Mouse (Mus musculus) adrenal gland (tissue): ENCODE measurements around the gene Bcl2l1.

Experiments
- intact Hi-C: fragments of 180-260 bp; cut with DNase I; formaldehyde crosslinking; loops from one replicate; pipeline ENCODE4 v1.15.1; 2025
- long read RNA-seq, 2 experiments: library from polyadenylated mRNA; unstranded; transcript quantifications; one replicate each; pipeline ENCODE4 v2.0.0; 2020; ENCODE audit warnings: borderline replicate concordance in 1 of 2; ENCODE audit not compliant: insufficient replicate concordance in 1 of 2

Gene Bcl2l1
- long read RNA-seq, experiment 1, transcript Bcl2l1-202 (3 exons, 2,568 nt), result major isoform, 137 of 191 reads
- long read RNA-seq, experiment 1, transcript Bcl2l1-201 (3 exons, 2,417 nt), result minor isoform, 11 of 191 reads
- long read RNA-seq, experiment 1, partial matches to known transcripts, result 3 of 191 reads
- long read RNA-seq, experiment 1, other reads (novel, unspliced or antisense), result 37 of 191 reads
- long read RNA-seq, experiment 2, transcript Bcl2l1-201 (3 exons, 2,417 nt), result minor isoform, 6 of 194 reads
- long read RNA-seq, experiment 2, transcript Bcl2l1-202 (3 exons, 2,568 nt), result major isoform, 153 of 194 reads
- long read RNA-seq, experiment 2, partial matches to known transcripts, result 11 of 194 reads
- long read RNA-seq, experiment 2, other reads (novel, unspliced or antisense), result 22 of 194 reads

DNA sequence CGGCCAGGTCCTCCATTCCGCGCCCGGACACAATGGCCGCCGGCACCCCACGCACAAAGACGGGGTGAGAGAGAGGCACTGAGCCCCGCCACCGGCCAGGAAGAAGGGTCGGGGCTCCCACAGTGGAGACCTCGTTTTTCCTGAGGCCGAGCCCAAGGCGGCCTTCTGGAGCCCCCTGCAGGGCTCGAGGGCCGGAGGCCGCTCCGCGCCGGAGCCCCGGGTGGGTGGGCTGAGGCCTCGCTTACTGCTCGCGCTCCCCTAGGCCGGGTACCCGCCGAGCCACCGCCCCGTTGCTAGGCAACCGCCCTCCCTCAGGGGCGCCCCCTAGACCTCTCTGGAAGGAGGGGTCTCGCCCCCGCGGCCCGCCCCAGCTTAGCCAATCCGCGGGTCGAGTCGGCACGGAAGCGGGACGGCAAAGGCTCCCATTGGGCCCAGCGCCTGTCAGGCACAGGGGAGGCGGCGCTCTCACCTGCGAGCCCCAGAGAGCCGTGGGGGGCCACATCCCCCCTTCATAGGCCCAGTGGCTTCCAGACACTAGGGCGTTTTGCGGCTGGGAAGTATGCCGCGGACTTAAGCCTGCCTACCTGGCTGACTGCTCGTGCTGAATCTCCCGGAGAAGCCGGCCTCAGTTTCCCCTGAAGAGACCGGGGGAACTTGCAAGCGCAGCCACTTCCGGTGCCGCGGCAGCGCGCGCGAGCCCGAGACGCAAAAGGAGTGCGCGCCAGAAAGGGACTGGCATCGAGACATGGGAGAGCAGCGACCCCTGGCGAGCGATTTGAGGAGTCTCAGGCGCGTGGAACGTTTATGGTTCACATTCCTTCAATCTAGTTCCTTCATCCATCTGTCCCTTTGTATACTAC lies at the start of gene Bcl2l1:
Bcl2l1 (minus strand) TSS at position 710 of the 860 bp plus-strand sequence.
- intact Hi-C loops, result loop anchor here (2.0 to 5.0 kb wide), 3 partner anchors 64 to 214 kb away; no protein-coding TSS in a partner anchor

DNA sequence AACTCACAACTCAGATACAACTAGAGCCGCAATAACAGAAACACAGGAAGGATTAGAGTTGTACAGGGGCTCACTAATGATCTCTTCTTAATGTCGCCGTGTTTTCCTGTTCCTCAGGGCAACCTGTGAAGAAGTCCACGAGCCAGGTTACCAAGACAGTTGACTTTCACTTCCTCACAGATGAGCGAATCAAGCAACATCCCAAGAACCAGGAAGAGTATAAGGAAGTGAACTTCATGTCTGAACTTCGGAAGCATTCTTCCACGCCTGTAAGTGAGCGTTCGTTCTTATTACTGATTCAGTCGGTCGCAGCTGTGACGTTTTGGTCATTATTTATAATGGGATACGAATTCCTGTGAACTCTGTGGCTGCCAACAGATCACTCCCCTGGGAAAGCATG lies 49.4 kb upstream of the Bcl2l1 start:
- intact Hi-C loops, result no loop called here

DNA sequence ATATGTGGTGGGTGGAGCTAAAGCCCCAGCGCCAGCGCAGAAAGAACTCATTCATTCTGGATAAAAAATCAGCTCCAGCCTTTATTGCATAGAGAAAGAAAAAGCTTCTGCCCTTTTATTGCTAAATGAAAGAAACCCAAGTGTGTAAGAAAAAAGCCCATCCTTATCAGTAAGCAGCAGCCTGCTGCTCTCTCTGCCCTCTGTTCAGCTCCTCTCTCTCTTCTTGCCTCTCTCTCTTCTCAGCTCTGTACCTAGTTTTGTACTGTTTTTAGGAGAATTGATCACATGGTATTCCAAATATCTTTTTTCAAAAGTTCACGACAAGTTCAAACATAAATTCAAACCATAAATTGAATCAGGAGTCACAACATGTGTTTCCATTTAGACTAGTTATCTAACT lies 46.7 kb upstream of the Bcl2l1 start:
- intact Hi-C loops, result no loop called here

DNA sequence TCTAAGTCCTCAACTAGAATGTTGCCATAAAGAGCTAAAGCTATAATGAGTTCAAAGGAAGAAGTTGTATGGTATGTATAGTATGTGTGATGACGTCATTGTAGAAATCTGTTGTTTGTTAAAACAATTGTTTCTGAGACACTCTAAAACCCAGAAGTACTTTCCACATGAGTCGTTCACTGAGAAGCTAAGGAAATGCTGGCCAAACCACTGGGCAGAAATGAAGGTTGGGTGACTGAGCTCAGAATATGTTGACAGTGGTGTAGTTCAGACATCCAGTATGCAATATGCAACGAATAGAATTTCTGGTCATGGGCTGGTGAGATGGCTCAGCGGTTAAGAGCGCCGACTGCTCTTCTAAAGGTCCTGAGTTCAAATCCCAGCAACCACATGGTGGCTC lies 31.8 kb upstream of the Bcl2l1 start:
- intact Hi-C loops, result no loop called here

DNA sequence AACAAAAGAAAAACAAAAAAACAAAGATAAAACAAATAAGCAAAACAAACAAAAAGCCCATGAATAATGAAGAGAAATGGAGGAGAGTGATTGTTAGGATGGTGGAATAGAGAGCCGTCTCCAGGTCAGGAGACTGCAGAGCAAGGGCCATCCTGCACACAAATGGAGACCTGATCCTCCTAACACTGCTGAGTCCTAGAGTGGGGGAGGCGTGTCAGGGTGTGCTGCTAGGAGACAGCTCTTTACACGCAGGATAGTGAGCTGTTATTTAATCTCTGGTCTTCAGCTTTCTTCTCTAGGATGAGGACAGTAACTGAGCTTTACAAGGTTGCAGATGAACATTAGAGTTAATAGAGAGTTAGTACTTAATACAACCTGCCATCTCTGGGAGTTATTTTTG lies 31.1 kb upstream of the Bcl2l1 start:
- intact Hi-C loops, result no loop called here

DNA sequence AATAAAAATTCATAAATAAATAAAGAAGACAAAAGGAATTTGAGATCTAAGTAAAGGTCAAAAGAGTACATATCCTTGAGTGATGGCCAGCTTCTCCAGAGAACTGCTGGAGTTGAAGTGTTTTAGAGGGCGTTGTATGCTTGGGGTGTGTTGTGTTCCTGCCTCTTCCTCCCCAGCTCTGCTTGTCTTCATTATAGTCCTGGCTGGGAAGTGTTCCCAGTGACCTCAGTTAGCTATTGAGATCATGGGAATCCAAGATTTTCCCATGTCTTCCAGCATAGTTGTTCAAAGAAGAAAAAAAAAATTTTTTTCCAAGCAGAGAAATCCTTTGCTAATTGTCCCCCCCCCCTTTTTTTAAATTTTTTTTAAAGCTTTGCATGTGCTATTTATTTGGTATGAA lies 30.4 kb upstream of the Bcl2l1 start:
- intact Hi-C loops, result no loop called here

DNA sequence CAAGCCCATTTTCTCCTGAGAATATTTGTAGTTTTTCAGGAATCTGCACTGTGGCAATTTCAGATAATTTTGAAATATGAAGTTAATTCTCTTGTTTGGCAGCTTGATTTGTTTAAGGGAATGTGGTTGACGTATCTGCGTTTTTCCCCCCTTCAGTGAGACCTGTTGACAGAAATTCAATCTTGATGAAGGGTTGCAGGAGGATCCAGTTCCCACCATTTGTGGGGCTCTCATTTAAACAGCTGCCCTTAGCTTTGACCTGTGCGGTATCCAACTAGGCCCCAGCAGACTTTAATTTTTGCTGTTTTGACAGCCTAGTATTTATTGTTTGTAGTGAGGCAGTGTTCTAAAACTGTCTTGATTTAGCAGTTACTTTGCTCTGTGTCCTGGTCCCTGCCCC lies 28.0 kb upstream of the Bcl2l1 start:
- intact Hi-C loops, result no loop called here

DNA sequence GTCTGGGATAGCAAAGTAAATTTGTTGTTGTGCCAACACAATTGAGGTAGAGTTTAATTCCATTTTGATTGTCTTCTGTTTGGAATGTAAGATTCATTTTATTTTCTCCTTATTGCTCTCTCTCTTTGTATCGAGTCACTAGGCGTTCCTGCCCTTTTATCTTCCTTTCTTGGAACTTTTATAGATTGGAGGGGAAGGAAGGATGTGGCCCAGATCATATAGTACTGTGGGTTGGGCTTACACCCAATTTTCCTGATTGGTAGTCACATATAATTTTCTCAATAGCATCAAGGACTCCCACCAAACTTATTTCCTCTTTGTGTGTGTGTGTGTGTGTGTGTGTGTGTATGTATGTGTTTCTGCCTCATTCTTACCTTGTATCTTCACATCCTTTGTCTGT lies 16.9 kb upstream of the Bcl2l1 start:
- intact Hi-C loops, result no loop called here

DNA sequence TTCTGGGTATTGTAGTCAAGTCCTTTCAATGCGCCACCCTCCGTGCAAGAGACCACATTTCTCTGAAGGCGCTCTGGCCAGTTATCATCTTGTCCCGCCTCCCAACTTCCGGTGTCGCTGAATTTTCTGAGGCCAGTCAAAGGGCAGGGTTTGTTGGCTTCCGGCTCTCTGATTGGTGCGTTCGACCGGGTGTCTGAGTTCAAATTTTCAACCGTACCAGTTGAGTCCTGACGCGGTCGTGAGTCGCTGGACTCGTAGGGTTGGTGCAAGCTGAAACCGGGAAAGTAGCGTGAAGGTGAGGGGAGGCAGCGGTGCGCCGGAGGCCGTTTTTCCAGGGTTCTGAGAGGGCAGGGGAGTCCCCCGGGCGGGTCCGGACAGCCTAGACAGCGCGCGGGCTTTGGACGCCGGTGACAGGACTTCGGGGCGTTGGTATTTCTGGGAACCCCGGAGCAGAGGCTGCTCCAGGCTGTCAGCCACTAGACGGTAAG lies 16.3 kb upstream of the Bcl2l1 start, which contains the start of gene Tpx2:
Tpx2 (plus strand) TSS at position 150 of the 488 bp plus-strand sequence.
- intact Hi-C loops, result no loop called here

DNA sequence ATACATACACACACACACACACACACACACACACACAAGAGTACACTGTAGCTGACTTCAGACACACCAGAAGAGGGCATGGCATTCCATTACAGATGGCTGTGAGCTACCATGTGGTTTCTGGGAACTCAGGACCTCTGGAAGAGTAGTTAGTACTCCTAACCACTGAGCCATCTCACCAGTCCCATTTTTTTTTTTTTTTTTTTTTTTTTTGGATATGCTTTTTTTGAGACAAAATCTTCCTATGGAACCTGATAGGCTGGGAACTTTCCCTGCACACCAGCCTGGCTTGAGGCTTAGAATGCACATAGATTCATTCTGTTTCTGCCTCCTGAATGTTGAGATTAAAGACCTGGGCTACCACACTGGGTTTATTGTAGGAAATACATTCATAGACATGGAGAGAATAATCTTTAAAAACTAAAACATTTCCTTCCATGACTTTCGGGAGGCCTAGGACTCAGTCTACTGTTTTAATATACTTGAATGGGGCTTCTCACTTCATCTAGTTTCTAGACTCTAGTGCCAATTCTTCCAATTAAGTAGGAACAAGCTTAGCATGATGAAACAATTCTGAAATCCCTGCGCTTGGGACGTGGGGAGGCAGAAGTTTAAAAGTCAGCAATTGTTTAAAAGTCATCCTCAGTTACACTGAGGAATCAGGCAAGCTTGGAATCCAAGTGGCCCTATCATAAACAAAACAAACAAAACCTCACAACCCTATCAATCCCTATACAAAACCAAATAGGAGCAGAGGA lies 15.7 kb upstream of the Bcl2l1 start:
- intact Hi-C loops, result no loop called here

DNA sequence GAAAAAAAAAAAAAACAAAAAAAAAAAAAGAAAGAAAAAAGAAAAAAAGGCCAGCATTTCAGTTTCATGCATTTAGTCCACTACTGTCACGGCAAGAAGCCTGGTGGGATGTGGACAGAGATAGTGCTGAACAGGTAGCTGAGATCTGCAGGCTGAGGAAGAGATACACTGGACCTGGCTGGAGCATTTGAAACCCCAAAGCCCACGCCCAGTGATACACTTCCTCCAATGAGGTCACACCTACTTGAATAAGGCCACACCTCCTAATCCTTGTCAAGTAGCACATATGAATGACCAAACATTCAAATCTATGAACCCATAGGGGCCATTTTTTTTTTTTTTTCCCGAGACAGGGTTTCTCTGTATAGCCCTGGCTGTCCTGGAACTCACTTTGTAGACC lies 11.2 kb upstream of the Bcl2l1 start:
- intact Hi-C loops, result no loop called here

DNA sequence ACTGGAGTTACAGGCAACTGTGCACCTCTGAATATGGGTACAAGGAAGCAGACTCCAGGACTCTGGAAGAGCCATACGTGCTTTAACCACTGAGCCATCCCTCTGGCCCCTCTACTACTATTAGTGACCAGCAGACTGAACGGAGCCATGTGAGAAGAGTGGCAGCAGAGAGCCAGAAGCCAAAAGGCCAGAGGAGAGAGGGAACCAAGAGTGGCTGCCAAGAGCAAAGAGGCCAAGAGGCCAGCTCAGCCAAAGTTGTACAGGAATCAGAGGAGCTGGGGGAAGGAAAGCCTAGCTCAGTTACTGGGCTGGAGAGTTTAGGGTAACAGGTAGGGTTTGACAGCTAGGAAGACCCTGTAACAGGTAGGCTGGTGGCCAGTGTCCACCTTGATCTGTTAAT lies 7.7 kb upstream of the Bcl2l1 start:
- intact Hi-C loops, result no loop called here

DNA sequence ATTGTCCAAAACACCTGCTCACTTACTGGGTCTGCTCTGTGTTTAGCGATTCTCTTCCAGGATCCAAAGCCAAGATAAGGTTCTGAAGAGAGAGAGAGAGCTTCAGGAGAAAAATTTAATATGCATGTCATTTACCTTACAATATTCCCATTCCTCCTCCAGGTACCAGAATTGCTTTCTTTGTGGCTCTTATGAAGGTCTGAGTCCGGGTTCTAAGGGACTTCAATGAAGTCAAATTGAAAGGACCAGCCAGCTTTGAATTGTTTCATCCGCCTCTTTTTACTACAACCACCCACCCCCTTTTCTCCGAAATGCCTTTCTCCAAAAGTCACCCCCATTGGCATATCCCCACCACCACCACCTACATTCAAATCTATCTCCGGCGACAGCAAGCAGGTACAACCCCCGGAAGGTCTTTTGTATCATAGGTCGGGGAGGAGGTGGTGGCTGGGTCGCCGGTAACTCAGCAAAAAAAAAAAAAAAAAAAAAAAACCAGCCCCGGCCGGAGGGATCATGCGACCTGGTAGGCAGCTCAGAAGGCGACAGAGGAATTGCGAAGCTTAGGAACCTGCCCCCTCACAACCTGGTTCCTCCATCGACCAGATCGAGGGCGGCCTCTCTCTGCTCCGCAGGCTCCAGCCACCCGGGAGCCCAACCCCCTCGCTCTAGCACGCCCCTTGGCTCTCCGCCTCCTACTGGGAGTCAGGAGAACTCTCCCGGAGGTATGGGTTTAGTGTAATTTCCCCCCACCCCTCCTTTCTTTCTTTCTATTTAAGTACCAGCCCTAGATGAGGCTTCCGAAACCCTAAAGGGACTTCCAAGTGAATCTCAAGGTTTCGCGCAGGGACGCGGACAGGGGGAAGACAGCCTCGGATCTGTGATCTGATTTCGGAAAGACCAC lies 1.3 kb downstream of the Bcl2l1 start:
- intact Hi-C loops, result loop anchor here (2.0 to 5.0 kb wide), 3 partner anchors 63 to 213 kb away; no protein-coding TSS in a partner anchor

DNA sequence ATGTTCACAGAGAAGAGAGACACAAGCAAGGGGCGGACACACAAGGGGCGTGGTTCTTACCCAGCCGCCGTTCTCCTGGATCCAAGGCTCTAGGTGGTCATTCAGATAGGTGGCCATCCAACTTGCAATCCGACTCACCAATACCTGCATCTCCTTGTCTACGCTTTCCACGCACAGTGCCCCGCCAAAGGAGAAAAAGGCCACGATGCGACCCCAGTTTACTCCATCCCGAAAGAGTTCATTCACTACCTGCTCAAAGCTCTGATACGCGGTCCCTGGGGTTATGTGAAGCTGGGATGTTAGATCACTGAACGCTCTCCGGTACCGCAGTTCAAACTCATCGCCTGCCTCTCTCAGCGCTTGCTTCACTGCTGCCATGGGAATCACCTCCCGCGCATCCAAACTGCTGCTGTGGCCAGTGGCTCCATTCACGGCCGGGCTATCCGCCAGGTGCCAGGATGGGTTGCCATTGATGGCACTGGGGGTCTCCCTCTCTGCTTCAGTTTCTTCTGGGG lies 2.1 kb downstream of the Bcl2l1 start:
- intact Hi-C loops, result no loop called here

DNA sequence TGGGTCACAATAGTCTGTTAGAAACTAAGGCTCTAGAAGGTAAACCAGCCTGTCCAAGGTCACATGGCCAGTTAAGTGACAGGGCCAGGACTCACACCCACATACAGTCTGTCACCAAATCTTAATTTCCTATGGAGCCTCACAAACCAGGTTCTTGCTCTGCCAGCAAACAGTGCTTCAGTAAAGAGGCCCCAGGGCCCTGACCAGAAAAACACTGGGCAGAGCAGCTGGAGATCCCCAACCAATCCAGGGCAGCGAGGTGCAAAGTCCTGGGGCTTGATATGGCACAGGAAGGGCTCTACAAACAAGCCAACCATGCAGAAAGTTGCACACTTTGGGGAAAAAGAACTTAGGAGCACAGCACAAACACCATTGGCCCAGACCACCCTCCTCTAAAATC lies 3.0 kb downstream of the Bcl2l1 start:
- intact Hi-C loops, result no loop called here

DNA sequence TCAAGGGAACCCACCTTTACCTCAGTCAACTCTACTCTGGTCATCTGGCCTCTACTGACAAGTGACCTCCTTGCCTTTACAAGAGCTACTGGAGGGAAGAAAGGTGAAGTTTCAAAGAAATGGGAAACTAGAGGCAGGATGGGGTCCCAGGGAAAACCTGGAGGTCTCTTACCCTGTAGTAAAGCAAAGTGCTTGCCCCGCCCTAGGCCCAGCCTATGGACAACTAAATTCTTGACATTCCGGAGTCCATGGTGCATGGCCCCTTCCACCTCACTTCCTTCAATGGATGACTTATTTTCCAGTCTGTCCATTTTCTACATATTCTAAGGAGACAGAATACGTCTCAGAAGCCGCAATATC lies 3.5 kb downstream of the Bcl2l1 start:
- intact Hi-C loops, result no loop called here

DNA sequence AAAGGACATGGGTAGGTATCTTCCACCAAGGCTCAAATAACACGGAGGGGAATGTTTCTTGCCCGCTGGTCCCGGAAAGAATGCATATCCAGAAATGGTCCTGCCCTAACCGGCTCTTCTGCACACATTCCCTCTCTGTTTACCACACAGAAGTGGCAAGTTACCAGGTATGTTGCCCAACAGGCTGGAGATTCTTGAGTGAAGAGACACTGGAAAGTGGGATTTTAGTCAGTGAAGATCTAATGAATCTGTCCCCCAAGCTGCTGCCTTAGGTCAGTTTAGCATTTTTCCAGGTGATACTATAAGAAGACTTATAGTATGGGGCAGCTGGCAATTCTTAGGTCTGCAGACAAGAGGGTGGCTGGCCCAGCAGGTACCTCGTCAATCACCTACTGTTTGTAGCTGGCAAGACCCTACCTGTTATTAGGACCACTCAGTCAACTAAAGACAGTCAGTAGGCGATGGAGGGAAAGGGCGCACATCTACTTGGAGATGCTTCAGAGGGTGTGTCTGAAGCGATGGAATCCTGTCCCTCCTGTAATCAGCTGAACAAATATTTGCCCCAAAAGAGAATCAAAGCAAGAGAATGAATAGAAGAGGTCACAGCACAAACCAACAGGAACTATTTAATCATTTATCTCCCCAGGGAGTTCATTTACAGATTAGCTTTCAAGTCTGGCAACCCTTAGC lies 4.1 kb downstream of the Bcl2l1 start:
- intact Hi-C loops, result no loop called here

DNA sequence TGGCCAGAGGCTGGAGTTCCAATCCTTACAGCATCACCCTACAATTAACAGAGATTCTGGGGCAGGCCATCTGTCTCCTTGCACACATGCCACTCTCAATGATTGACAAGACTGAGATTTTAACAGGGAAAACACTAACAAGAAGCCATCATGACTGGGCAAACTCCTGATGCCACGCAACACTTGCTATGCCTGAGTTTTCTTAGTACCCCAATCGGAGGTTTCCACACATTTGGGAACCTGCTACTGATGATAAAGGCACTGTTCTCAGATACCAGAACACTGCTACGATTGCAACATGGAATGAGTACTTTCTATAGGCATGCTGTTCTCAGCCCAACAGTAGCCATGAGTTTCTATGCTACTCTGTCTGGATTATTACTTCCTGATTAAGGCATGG lies 5.0 kb downstream of the Bcl2l1 start:
- intact Hi-C loops, result no loop called here

DNA sequence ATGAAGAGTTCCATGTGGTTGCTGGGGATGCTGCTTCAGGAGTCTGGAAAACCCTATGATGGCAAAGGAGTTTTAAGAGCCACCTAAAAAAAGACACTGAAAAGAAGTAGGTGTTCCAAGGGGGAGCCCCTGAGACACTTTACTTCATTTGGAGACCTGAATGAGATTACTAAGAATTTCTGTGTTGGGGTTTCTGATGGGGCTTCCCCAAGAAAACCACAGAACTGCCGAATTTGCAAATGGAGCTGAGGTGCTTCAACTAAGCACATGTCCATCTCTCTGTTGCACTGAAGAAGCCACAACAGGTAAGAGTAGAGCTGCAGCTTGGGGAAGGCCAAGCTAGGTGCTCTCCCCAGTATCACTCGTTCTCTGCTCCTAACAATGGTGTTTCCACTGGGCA lies 5.8 kb downstream of the Bcl2l1 start:
- intact Hi-C loops, result no loop called here
